Mouse (Mus musculus): ENCODE results near the gene Dnah11. TPM values are rescaled to one million over a fixed set of nuclear protein-coding genes. Genes with fewer than 3 reads are reported as not detected.
A peak's percentile ranks its signal among the peaks of the same experiment; 100 is the strongest.

The Dnah11 gene
- total RNA-seq, 2 experiments from 2014 or later: not detected

DNA sequence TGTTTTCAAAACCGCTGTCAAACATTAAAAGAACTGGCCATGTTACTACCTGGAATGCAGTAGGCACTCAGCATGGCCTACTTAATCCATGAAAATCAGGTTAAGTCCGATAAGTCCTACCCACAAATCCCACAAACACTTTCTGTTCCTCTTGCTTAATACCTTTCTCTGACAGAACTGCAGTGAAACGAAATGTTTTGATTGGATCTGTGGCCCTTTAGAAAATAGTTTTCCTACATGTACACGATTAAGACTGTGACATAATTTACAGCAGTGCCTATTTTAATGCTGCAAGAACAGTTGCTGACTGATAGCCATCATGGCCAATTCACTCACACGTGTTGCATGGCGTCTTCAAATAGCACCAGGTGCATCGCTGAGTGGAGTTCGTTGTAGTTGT lies 186.9 kb downstream of the Dnah11 start:
- H3K27ac ChIP-seq: no peak overlapping the region
- intact Hi-C loops (cut with DNase I): no loop called here

DNA sequence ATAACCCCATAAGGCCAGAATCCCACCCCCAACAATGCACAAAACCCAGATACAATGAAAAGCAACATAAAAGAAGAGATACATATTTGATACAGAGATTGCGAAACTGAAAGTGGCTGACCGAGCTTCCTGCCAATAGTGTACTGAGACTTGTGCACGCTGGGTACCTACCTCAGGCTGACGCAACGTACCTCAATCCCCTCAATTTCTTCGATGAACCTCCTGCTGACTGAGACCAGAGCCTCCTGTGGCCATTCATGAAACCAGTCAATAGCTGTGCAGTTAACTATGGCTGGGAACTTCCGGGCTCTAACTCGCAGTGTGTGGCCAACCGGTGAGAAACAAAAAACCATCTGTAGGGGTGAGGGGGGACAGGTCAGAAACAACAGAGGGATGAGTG lies 203.9 kb downstream of the Dnah11 start:
- Histone ChIP-seq H3K4me3 (no peak overlapping the region), H3K27ac (no peak overlapping the region)
- TF ChIP-seq CTCF (IDR thresholded peaks at IDR 0.05): no peak
- intact Hi-C loops (cut with DNase I): loop anchor here (5.0 to 10.0 kb wide), 2 partner anchors 310 to 462 kb away; partner anchors contain the start of gene Sp4
- no peak for DNase-seq

More for the DNA sequence above, 186.9 kb downstream of the Dnah11 start:
- H3K4me3 ChIP-seq: no peak overlapping the region
- no peak for TF ChIP-seq CTCF (IDR thresholded peaks at IDR 0.05)
- no peak for DNase-seq

DNA sequence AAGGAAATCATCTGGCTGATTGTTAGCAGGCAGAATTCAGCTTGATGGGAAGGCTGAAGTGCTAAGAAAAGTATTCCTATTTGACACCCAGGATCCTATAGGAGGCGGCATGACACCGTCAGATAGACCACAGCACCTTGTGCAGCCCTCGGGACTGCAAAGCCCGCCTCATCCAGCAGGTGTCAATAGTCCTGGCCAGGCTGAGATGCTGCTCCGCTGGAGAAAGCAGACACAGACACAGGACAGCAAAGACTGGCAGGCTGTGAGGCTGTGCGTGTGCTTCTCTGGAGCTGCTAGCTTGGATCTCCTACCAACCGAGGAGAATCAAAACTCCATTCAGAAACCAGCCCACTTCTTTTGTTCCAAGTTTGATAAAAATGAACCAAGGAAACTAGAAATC lies 205.3 kb downstream of the Dnah11 start:
- DNase-seq: peak; percentile 86
- intact Hi-C loops (cut with DNase I): loop anchor here (5.0 to 10.0 kb wide), 2 partner anchors 311 to 464 kb away; partner anchors contain the start of gene Sp4
- TF ChIP-seq CTCF (IDR thresholded peaks at IDR 0.05): peak; percentile 95
- Histone ChIP-seq H3K4me3 (no peak overlapping the region), H3K27ac (no peak overlapping the region)

- Histone ChIP-seq H3K27ac (no peak overlapping the region), H3K4me3 (peak overlapping the region; percentile 59)
- no peak for TF ChIP-seq CTCF (IDR thresholded peaks at IDR 0.05)
- intact Hi-C loops (cut with DNase I): no loop called here
- no peak for DNase-seq
Measured at GRCm38 (mm10) chr12:117989018-117989828, 209.6 kb downstream of the Dnah11 start.

- TF ChIP-seq CTCF (IDR thresholded peaks at IDR 0.05): no peak
- DNase-seq: no peak
Measured at GRCm38 (mm10) chr12:117980315-117980714, 218.5 kb downstream of the Dnah11 start.

GRCm38 (mm10) chr12:117973712-117974111 lies 225.1 kb downstream of the Dnah11 start:
- TF ChIP-seq CTCF (IDR thresholded peaks at IDR 0.05): no peak
- intact Hi-C loops (cut with DNase I): no loop called here
- no peak overlapping the region for H3K4me3 ChIP-seq
- DNase-seq: no peak
- no peak overlapping the region for H3K27ac ChIP-seq

More at GRCm38 (mm10) chr12:117980315-117980714, 218.5 kb downstream of the Dnah11 start:
- no peak overlapping the region for H3K4me3 ChIP-seq
- intact Hi-C loops (cut with DNase I): no loop called here
- H3K27ac ChIP-seq: no peak overlapping the region

GRCm38 (mm10) chr12:117962698-117963097 lies 236.1 kb downstream of the Dnah11 start:
- DNase-seq: no peak
- Histone ChIP-seq H3K27ac (no peak overlapping the region), H3K4me3 (no peak overlapping the region)
- no peak for TF ChIP-seq CTCF (IDR thresholded peaks at IDR 0.05)
- intact Hi-C loops (cut with DNase I): no loop called here

DNA sequence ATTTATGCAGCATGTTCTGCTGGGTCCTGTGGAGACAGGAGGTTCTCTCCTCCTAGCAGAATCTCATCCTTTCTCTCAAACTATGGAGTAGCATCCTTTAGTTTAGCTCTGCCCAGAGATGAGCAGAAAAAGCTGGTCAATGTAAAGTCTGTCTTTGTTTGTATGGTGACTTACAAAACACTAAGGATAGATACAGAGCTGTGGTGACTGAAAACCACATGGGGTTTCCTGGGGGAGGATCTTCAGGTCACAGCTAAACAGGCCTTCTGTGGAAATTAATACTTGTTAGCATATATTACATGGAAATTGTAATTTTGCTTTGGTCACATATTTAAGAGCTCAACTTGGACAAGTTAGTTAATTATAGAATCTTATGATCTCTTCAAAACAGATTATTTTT lies 239.6 kb downstream of the Dnah11 start:
- intact Hi-C loops (cut with DNase I): no loop called here
- DNase-seq: no peak
- no peak overlapping the region for H3K4me3 ChIP-seq
- no peak overlapping the region for H3K27ac ChIP-seq
- no peak for TF ChIP-seq CTCF (IDR thresholded peaks at IDR 0.05)

- Histone ChIP-seq H3K27ac (no peak overlapping the region), H3K4me3 (no peak overlapping the region)
- TF ChIP-seq CTCF (IDR thresholded peaks at IDR 0.05): no peak
- no peak for DNase-seq
- intact Hi-C loops (cut with DNase I): no loop called here
Measured at GRCm38 (mm10) chr12:117946823-117947704, 251.8 kb downstream of the Dnah11 start.

- TF ChIP-seq CTCF (IDR thresholded peaks at IDR 0.05): no peak
- intact Hi-C loops (cut with DNase I): no loop called here
- Histone ChIP-seq H3K4me3 (no peak overlapping the region), H3K27ac (no peak overlapping the region)
- DNase-seq: no peak
Measured at GRCm38 (mm10) chr12:117941947-117942346, 256.9 kb downstream of the Dnah11 start.

DNA sequence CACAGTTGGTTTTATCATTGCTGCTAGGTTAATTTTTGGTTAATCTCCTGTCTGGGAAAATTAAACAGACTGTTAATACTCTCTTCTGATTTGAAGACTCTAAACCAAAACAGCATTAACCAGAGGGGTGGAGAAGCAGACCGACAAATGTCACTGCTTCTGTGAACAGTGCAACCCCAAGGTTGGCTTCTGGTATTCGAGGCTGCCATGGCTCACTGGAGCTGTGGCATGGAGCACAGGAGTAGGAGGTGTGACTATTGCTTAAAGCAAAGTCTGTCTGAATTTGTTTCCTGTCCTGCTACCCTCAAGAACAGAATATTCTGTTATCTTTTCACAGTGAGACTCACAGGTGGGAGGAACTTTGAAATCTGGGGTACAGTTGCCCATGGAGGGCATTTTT lies 260.6 kb downstream of the Dnah11 start:
- intact Hi-C loops (cut with DNase I): no loop called here
- no peak for DNase-seq
- TF ChIP-seq CTCF (IDR thresholded peaks at IDR 0.05): no peak

DNA sequence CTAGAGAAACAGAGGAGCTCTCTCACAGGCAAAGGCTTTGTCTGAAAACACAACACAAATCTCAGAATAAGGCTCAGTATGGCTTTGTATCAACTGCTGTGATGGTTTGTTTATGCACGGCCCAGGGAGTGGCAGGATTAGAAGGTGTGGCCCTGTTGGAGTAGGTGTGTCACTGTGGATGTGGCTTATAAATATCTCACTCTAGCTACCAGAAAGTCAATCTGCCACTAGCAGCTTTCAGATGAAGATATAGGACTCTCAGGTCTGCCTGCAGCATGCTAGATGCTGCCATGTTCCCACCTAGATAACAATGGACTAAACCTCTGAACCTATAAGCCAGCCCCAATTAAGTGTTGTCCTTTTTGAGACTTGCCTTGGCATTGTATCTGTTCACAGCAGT lies 266.8 kb downstream of the Dnah11 start:
- Histone ChIP-seq H3K27ac (no peak overlapping the region), H3K4me3 (no peak overlapping the region)
- no peak for DNase-seq
- no peak for TF ChIP-seq CTCF (IDR thresholded peaks at IDR 0.05)
- intact Hi-C loops (cut with DNase I): no loop called here

More for the DNA sequence above, 260.6 kb downstream of the Dnah11 start:
- no peak overlapping the region for H3K4me3 ChIP-seq
- no peak overlapping the region for H3K27ac ChIP-seq

GRCm38 (mm10) chr12:117929768-117930167 lies 269.1 kb downstream of the Dnah11 start:
- intact Hi-C loops (cut with DNase I): no loop called here
- no peak for TF ChIP-seq CTCF (IDR thresholded peaks at IDR 0.05)
- no peak for DNase-seq

More at GRCm38 (mm10) chr12:117929768-117930167, 269.1 kb downstream of the Dnah11 start:
- Histone ChIP-seq H3K4me3 (no peak overlapping the region), H3K27ac (no peak overlapping the region)

Data from gastrocnemius, adult 2 months (tissue).